In the genomic region with DNA sequence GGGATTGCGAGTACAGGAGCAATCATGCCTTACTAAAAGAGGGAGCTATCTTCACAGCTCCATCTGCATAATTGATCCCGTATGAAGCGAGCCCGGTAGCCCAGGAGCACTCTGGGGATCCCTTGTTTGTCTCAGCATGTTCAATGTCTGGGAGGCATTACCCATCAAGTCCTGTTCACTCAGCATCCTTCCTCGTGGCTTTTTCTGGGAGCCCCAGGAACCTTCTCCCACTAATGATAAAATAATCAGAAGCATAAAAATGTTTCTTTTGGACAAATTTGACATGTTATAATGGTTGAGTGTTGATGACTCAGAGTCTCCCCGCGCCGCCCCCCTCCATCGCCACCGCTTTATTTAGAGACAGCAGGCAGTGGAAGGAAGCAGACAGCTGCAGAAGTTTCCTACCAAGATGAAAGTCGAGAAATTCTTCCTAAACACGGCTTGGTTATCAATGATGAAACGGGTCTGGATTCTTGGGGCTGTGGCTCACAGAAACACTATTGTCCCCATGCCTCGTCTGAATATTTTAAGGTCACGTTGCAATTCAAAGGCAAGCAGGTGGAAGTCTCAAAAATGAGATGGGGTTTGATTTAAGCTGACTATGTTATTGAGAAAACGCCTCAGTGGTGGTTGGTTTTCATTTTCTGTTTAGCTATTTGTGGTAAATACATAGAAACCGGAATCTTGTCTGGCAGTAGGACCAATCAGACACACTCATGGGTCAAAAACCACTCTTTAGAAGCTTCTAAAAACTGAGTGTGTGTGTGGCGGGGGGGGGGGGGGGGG, we compare ENCODE assay signal across 8 mouse cellular contexts.
DNase-seq lines count a peak whose midpoint lies in the region; ATAC-seq lines count a peak whose summit lies in the region.

No protein-coding gene starts in this region.

- intact Hi-C loops in heart, postnatal 10 days (cut with DNase I): no loop called here
- intact Hi-C loops in left cerebral cortex, postnatal 36 days (cut with DNase I): loop anchor here (10.0 kb wide), 1 partner anchor 302 kb away; no protein-coding TSS in a partner anchor

- ATAC-seq in granulocyte monocyte progenitor cell, adult 5-6 weeks (replicated peaks; ENCODE audit: poor library complexity, severe bottlenecking): no peak

- DNase-seq in embryo, embryonic 10 days (ENCODE audit: low spot score): peak; percentile 64
- DNase-seq in embryo, embryonic 9.5 days (ENCODE audit: extremely low spot score): no peak
- peak; percentile 54 for DNase-seq in NIH3T3 (ENCODE audit: low read depth)
- peak; percentile 6 to 7 for DNase-seq in heart, postnatal 10 days
- peak; percentile 63 to 72 for DNase-seq in left cerebral cortex, postnatal 36 days (ENCODE audit: low spot score in 2 of 2)
- peak; percentile 62 for DNase-seq in right cerebral cortex, postnatal 14 days
- DNase-seq in cerebellum, adult 8-10 months: no peak

Comparison
In these comparisons a context has a peak if more than half of its experiments do, and no peak if none do; other contexts are left out.
1. DNase-seq: peak in embryo, embryonic 10 days (single experiment), NIH3T3 (single experiment), heart, postnatal 10 days (2 of 2), left cerebral cortex, postnatal 36 days (2 of 2) and right cerebral cortex, postnatal 14 days (single experiment); none in embryo, embryonic 9.5 days (single experiment) and cerebellum, adult 8-10 months (single experiment).